Mouse (Mus musculus): ENCODE measurements around the gene Gm20388. TPM values are rescaled to one million over a fixed set of nuclear protein-coding genes. Genes with fewer than 3 reads are reported as not detected.
A peak's percentile ranks its signal among the peaks of the same experiment; 100 is the strongest.

The Gm20388 gene
- total RNA-seq, 2 experiments from 2014 or later = 2.2 to 7.6 TPM

DNA sequence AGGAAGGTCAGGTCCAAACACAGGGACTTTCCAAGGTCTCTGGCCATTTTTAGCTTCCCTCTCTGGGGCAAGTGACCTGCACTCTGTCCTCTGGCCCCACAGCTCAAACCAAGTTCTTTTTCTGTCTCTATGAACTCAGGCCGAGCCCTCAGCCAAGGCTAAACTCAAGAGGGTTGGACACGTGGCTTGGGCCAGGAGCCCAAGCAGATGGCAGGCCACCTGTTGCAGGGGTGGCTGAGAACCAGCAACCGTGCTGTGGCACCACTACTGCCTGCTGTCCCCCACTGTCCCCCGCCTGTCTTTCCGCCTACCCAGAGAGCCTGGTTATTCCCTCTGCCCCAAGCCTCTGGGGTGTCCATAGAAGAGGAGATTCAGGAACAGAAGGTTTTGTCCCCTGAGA is 303.3 kb downstream of the Gm20388 start:
- no peak overlapping the region for H3K4me3 ChIP-seq
- peak in 1 of 2 experiments; percentile 51 for DNase-seq (ENCODE audit: low spot score in 2 of 2)
- TF ChIP-seq CTCF (conservative IDR thresholded peaks at IDR 0.05) = no peak
- no peak overlapping the region for H3K27ac ChIP-seq

DNA sequence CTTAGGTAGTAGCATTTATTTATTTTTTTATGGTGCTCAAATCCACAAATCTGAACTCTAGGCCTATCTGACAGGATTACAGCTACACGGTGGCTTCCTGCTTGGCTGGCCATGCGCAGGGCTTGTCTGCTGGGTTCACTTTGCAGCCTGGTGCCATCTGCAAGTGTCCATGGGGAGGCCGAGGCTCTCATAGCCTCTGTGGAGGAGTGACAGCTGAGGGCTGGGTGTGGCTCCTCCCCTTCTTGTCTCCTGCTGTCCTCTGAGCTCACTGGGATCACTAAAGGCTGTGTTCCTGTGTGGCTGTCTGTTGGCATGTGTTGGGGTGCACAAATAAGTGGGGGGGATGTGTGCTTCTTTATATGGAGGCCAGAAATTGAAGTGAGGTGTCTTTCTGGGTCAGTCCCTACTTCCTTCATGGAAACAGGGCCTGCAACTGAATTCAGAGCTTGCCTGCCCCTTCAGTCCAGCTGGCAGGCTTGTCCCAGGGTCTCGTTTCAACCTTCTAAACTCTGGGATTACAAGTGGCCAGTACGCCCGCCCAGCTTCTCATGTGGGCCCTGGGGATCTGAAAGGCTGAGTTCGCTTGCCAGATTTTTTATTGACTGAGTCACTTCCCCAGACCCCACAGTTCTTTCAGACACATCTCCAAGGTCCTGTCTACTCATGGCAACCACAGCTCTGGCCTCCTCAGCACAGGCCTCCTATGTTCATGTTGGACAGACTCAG is 304.9 kb downstream of the Gm20388 start:
- no peak overlapping the region for H3K27ac ChIP-seq
- H3K4me3 ChIP-seq = no peak overlapping the region
- TF ChIP-seq CTCF (conservative IDR thresholded peaks at IDR 0.05) = no peak
- no peak for DNase-seq (ENCODE audit: low spot score in 2 of 2)

DNA sequence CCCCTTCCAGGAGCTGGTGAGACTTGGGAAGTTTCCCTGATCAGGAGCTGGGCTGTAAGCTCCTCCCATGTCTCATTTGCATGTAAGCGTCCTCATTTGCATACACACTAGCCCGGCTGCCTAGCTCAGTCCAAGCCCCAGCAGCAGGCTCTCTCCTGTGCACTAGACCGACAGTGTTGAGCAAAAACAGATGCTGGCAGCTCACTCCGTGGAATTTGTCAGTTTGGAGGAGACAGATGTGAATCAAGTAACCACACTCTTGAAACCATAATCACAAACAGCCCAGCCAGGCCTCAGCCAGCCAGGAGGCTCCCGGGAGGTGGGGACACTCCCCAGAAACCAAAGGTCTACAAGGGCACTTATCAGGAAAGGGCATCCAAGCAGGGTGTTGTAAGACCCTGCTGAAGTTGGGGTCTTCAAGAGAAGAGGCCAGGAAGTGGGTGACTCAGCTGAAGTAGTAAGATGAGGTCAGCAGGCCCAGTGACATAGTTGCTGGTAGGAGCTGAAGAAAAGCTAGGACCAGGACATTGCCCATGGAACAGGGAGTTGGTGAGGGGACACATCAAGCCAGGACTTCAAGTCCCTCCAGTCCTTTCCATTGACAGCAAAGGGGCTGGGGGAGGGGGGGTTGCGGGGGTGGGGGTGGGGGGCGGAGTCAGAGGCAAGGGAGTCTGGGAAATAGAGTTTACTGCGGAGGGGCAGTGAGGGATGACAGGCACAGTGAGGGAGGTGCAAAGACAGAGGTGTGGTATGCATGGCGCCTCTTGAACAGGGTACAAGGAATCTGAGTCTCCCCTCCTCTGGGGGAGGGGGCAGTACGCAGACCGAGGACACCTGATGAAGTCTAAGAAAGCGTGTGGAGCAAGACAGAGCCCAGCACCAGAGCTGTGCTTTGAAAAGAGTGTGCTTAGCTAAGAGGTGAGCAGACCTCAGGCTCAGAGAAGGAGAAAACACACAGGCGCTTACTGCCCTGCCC is 306.5 kb downstream of the Gm20388 start:
- Histone ChIP-seq H3K27ac (no peak overlapping the region), H3K4me3 (no peak overlapping the region)
- no peak for DNase-seq (ENCODE audit: low spot score in 2 of 2)
- TF ChIP-seq CTCF (conservative IDR thresholded peaks at IDR 0.05) = no peak

DNA sequence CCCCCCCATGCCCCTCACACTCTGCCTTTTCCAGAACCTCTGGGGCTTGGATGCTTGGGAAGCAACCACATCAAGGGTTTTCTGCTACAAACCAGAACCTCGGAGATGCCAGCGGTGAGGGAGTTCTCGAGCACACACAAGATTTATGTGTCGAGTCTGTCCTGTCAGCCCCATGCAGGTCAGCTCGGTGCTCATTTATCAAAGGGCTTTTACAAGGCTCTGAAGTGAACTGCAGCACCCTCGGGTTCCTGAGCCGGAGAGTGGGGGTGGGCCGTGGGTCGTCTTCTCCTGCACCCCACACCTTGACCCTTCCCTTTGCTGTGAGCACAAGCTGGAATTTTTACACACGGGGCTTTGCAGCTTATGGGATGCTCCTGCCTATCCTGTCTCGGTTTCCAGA is 311.9 kb downstream of the Gm20388 start:
- Histone ChIP-seq H3K27ac (no peak overlapping the region), H3K4me3 (no peak overlapping the region)
- no peak for TF ChIP-seq CTCF (conservative IDR thresholded peaks at IDR 0.05)
- no peak for DNase-seq (ENCODE audit: low spot score in 2 of 2)

DNA sequence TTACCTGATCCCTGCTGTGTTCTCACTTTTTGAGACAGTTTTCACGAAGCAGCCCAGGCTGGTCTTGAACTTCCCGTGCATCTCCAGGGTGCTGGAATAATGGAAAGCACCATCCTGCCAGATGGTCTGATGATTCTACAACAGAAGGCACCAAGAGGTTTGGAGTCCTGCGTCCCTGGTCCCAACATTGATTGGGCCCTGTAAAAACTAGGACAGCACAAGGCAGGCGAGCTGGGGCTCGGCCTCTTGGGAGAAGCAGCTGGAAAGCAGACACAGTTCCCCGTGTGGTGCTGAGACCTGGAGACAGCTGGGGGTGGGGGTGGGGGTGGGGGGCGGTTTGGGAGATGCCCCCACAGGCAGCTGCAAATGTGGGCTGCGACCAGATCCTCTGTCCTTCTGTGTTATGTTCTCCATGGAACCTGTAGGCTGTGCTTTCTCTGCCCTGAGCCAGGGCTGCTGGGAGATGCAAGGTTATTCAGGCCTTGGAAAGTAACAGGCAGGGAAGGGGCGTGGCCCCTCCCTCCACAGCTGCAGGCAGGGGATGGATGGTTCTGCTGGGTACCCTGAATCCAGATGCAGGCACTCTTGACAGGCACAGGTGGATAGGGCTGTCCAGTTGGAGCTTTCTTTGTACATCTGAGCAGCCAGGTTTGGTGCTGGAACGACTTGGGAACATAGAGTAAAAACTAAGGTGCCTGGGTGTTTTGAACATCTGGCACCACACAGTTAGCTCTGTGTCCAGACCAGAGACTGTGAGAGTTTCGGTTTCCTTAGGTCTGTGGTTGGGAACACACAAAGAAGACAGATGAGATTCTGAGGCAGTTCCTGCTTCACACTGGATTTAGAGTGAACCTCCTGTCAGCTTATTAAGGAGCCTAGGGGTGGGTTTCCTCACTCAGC is 314.1 kb downstream of the Gm20388 start:
- H3K27ac ChIP-seq = peak overlapping the region; percentile 37; the same call in 1 of the 2 replicates
- no peak overlapping the region for H3K4me3 ChIP-seq
- TF ChIP-seq CTCF (conservative IDR thresholded peaks at IDR 0.05) = no peak
- no peak for DNase-seq (ENCODE audit: low spot score in 2 of 2)

DNA sequence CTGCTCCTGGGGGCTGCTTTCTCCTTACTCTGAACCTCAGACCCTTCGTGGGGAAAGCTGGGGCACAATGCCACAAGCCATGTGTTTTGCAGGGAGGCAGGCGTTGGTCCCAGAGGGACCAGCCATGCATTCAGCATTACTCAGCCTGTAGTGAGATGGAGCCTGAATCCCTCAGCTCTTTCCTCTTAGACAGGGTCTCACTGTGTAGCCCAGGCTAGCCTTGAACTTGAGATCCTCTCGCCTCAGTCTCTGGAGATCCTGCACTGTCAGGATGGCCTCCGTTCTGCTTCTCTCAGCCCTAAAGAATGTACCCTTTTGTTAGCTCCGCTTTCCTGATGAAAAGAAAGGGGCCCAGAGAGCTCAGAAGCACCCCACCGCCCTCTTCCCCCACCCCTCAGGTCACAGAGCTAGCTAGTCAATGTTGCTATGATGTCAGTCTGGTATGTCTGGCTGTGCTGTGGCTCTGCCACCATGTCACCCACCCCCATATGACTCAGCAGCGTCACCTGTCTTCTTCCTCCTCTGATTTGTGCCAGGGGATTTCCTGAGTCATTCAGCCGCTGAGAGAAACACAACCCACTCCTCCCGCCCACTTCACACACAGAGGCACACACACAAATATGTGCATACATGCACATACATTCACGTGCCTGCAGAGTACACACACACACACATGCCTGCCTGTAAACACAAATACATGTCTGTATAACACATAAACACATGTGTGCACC is 314.9 kb downstream of the Gm20388 start:
- Histone ChIP-seq H3K4me3 (no peak overlapping the region), H3K27ac (peak overlapping the region; percentile 37; the same call in 1 of the 2 replicates)
- DNase-seq (ENCODE audit: low spot score in 2 of 2) = peak; percentile 60 to 82
- no peak for TF ChIP-seq CTCF (conservative IDR thresholded peaks at IDR 0.05)

DNA sequence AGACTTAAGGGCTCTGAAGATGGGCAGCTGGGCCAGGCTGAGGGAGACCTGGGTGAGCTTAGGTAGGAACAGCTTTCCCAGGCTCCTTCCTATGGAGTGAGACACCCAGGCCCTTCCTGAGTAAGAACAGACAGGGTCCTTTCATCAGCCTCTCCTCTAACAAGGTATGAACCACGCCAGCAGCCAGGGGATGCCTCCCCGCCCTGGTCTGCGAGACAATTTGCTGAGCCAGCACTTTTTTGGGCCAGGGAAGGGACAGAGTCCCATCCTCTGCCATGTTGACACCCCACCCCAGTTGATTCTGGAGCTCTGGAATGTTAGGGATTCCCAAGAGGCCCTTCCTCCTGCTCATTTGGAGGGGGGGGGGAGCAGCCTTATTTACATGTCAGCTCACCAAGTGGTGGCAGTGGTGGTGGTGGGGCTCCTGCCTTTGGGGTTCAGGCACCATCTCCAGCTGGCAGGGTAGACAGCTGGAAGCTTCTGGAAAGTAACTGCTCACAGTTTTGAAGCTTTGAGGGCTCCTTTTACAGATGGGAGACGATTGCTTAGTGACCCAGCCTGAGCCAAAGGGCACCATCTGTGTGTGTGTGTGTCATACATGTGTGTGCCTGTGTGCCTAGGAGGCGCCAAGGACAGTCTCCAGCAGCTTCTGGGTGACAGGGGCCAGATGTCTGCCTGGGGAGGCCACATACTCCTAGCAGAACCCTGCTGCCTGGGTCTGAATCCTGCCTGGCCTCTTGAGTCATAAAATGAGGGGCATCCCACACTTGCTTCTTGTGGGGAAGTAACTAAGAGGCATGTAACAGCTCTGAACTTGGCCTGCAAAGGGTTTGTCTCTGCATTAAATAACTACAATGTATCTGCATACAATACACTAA is 316.3 kb downstream of the Gm20388 start:
- TF ChIP-seq CTCF (conservative IDR thresholded peaks at IDR 0.05) = no peak
- Histone ChIP-seq H3K4me3 (no peak overlapping the region; the same call in 1 of the 2 replicates), H3K27ac (peak overlapping the region; percentile 47; the same call in 1 of the 2 replicates)
- no peak for DNase-seq (ENCODE audit: low spot score in 2 of 2)

DNA sequence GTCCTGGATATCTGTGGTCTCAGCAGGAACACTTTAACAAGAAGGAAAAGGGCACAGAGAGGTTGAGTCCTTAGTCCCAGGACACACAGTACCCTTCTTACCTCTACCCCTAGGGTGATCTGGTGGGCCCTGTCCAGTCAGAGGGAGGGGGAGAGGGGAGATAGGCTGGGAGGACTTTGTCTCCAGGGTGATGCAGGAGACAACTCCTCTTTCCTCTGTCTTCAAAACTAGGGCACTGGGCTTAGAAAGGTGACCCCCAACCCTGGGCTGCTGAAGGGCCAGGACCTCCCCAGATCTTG is 316.9 kb downstream of the Gm20388 start:
- H3K27ac ChIP-seq = peak overlapping the region; percentile 47; the same call in 1 of the 2 replicates
- no peak for DNase-seq (ENCODE audit: low spot score in 2 of 2)
- TF ChIP-seq CTCF (conservative IDR thresholded peaks at IDR 0.05) = no peak
- peak overlapping the region; percentile 19; the same call in 1 of the 2 replicates for H3K4me3 ChIP-seq

DNA sequence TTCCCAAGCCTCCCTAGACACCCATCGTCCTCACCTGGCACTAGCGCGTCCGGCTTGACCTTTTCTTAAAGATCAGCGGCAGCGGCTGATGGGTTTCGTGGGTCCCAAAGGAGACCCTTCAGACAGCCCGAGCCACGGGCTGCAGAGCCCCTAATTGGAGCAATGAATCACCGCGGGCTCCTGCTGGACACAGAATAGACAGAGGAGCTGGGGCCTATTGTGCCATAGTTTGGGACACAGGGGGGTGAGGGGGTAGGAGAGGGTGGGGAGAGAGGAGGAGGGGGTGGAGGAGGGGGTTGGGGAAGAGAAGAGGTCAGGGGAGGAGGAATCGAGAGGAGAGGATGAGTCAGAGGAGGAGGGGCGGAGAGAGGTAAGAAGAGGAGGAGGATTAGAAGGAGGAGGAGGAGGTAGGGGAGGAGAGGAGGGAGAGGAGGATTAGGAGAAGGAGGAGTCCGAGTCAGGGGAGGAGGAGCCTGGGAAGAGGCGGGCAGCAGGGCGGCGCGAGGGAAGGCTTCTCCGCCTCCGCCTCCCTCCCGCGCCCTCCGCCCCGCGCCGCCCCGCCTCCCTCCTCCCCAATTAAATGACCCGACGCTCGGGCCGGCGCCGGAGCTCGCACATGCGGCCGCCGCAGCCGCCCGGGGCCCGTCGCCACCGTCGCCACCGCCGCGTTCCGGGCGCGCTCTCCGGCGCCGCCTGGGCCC is 317.4 kb downstream of the Gm20388 start, which contains the start of gene Gse1:
Gene Gse1 (plus strand): TSS at position 566 of the 701 bp plus-strand sequence.
- no peak for TF ChIP-seq CTCF (conservative IDR thresholded peaks at IDR 0.05)
- peak; percentile 61 to 82 for DNase-seq (ENCODE audit: low spot score in 2 of 2)
- Histone ChIP-seq H3K4me3 (peak within 1 kb of the TSS; percentile 56), H3K27ac (peak within 1 kb of the TSS; percentile 73; the same call in 1 of the 2 replicates)
